Mouse (Mus musculus) cerebellum, adult 9-11 months (tissue): ENCODE measurements around the gene Rab6b.
A peak's percentile ranks its signal among the peaks of the same experiment; 100 is the strongest.

Experiments
- DNase-seq: peaks from one replicate; pipeline ENCODE4 v3.0.0; 2022

The Rab6b gene

GRCm38 (mm10) chr9:103108341-103108798 lies 3.2 kb upstream of the Rab6b start:
- DNase-seq, result peak; percentile 60

GRCm38 (mm10) chr9:103108943-103109670 lies 2.5 kb upstream of the Rab6b start:
- DNase-seq, result peak; percentile 51

GRCm38 (mm10) chr9:103109911-103110310 lies 1.7 kb upstream of the Rab6b start:
- peak; percentile 32 for DNase-seq

GRCm38 (mm10) chr9:103110727-103111501 lies 673 bp upstream of the Rab6b start:
- no peak for DNase-seq

GRCm38 (mm10) chr9:103112471-103113271 lies 1.1 kb downstream of the Rab6b start:
- peak; percentile 82 for DNase-seq

GRCm38 (mm10) chr9:103113351-103113750 lies 1.8 kb downstream of the Rab6b start:
- peak; percentile 74 for DNase-seq

- DNase-seq, result peak; percentile 41
Observed at GRCm38 (mm10) chr9:103114326-103114725, 2.7 kb downstream of the Rab6b start.

- DNase-seq, result peak; percentile 51
Observed at GRCm38 (mm10) chr9:103114901-103115300, 3.3 kb downstream of the Rab6b start.

- DNase-seq, result peak; percentile 39
Observed at GRCm38 (mm10) chr9:103116941-103117340, 5.4 kb downstream of the Rab6b start.

- peak; percentile 18 for DNase-seq
Observed at GRCm38 (mm10) chr9:103117495-103117894, 5.9 kb downstream of the Rab6b start.

GRCm38 (mm10) chr9:103117951-103118350 lies 6.4 kb downstream of the Rab6b start:
- DNase-seq, result peak; percentile 14

- DNase-seq, result no peak
Observed at GRCm38 (mm10) chr9:103118651-103119275, 7.2 kb downstream of the Rab6b start.

GRCm38 (mm10) chr9:103119781-103120180 lies 8.2 kb downstream of the Rab6b start:
- no peak for DNase-seq

- no peak for DNase-seq
Observed at GRCm38 (mm10) chr9:103120231-103120630, 8.6 kb downstream of the Rab6b start.

- DNase-seq, result peak; percentile 28
Observed at GRCm38 (mm10) chr9:103121546-103121945, 10.0 kb downstream of the Rab6b start.

GRCm38 (mm10) chr9:103124746-103125145 lies 13.2 kb downstream of the Rab6b start:
- peak; percentile 51 for DNase-seq

- no peak for DNase-seq
Observed at GRCm38 (mm10) chr9:103133493-103134124, 22.0 kb downstream of the Rab6b start.

GRCm38 (mm10) chr9:103134450-103135030 lies 23.0 kb downstream of the Rab6b start:
- no peak for DNase-seq

GRCm38 (mm10) chr9:103139481-103139880 lies 27.9 kb downstream of the Rab6b start:
- DNase-seq, result no peak

GRCm38 (mm10) chr9:103140384-103140783 lies 28.8 kb downstream of the Rab6b start:
- no peak for DNase-seq

- no peak for DNase-seq
Observed at GRCm38 (mm10) chr9:103141266-103141665, 29.7 kb downstream of the Rab6b start.

- DNase-seq, result no peak
Observed at GRCm38 (mm10) chr9:103143881-103144280, 32.3 kb downstream of the Rab6b start.
